Mouse (Mus musculus) macrophage (primary cell): Measurements from ENCODE around the gene Olfr351. TPM values are rescaled to one million over a fixed set of nuclear protein-coding genes. Genes with fewer than 3 reads are reported as not detected.

Source experiments
- H3K27ac ChIP-seq: fragments of 350-480 bp; formaldehyde crosslinking; 2 replicates; pipeline ENCODE4 v1.9.0; 2021
- H3K36me3 ChIP-seq: fragments of 350-480 bp; formaldehyde crosslinking; 2 replicates; pipeline ENCODE4 v1.9.0; 2021; ENCODE audit errors: inconsistent target
- H3K4me3 ChIP-seq: fragments of 350-480 bp; formaldehyde crosslinking; 2 replicates; pipeline ENCODE4 v1.9.0; 2021; ENCODE audit errors: inconsistent target
- H3K79me2 ChIP-seq: fragments of 350-480 bp; formaldehyde crosslinking; 2 replicates; pipeline ENCODE4 v1.9.0; 2021; ENCODE audit errors: inconsistent target
- WGBS: methylation state at CpG from one replicate; pipeline ENCODE4 v1.1.7; 2026; ENCODE audit warnings: inconsistent platforms; ENCODE audit not compliant: missing documents; 5-methylcytosine and 5-hydroxymethylcytosine counted together
- polyA plus RNA-seq: library from polyadenylated mRNA; stranded (reverse); fragments of 250-400 nt; gene quantifications from 3 replicates; pipeline ENCODE4 v1.2.4, GENCODE M21; 2018; ENCODE audit warnings: inconsistent platforms
- total RNA-seq, 78 experiments: library from RNA; depleted of rRNA; stranded (reverse); fragments of 250-400 nt; gene quantifications; 1 replicate in 9 of 78; 2 replicates in 24 of 78; 3 replicates in 43 of 78; 4 replicates in 2 of 78; pipeline ENCODE4 v1.2.4; 2018; ENCODE audit warnings: inconsistent platforms in 56 of 78

Olfr351 gene
- not detected for total RNA-seq (2018; cell fraction: chromatin; rRNA removed)
- not detected for total RNA-seq (2018; cell fraction: cytosol; rRNA removed)
- not detected for total RNA-seq (2018; cell fraction: nucleus; rRNA removed)
- not detected in 3 replicates for polyA plus RNA-seq

GRCm38 (mm10) chr2:36862560-36862959 lies at the start of gene Olfr351:
Gene Olfr351, minus strand, starts transcription at chr2:36862660.
- no peak within 1 kb of the TSS for H3K27ac ChIP-seq
- H3K4me3 ChIP-seq, result no peak within 1 kb of the TSS
- 83% methylated on average over 1 of the region's 1 CpGs for WGBS
- no peaks in the 10 kb centered on the region for H3K79me2 ChIP-seq
- H3K36me3 ChIP-seq, result no peaks in the 10 kb centered on the region

- H3K4me3 ChIP-seq, result no peak within 1 kb of the TSS
- no peak within 1 kb of the TSS for H3K27ac ChIP-seq
- H3K79me2 ChIP-seq, result no peaks in the 10 kb centered on the region
- H3K36me3 ChIP-seq, result no peaks in the 10 kb centered on the region
These were observed 42.9 kb upstream of the Olfr351 start, which contains the start of gene Olfr354 for GRCm38 (mm10) chr2:36905380-36905779. Gene Olfr354, plus strand, starts transcription at chr2:36905680.

GRCm38 (mm10) chr2:36897114-36897513 lies 34.7 kb upstream of the Olfr351 start:
- no peak overlapping the region for H3K27ac ChIP-seq
- H3K4me3 ChIP-seq, result no peak overlapping the region
- H3K36me3 ChIP-seq, result no peaks in the 10 kb centered on the region
- no peaks in the 10 kb centered on the region for H3K79me2 ChIP-seq

- Histone ChIP-seq H3K36me3 (no peaks in the 10 kb centered on the region), H3K79me2 (no peaks in the 10 kb centered on the region), H3K27ac (no peak within 1 kb of the TSS), H3K4me3 (no peak within 1 kb of the TSS)
These were observed 30.4 kb upstream of the Olfr351 start, which contains the start of gene Olfr353 for GRCm38 (mm10) chr2:36892836-36893235. Gene Olfr353, minus strand, starts transcription at chr2:36892936.

GRCm38 (mm10) chr2:36868160-36868559 lies 5.7 kb upstream of the Olfr351 start, which contains the start of gene Olfr352:
Gene Olfr352, plus strand, starts transcription at chr2:36868460.
- H3K4me3 ChIP-seq, result no peak within 1 kb of the TSS
- no peak within 1 kb of the TSS for H3K27ac ChIP-seq
- H3K36me3 ChIP-seq, result no peaks in the 10 kb centered on the region
- H3K79me2 ChIP-seq, result no peaks in the 10 kb centered on the region
- WGBS, result 86% methylated on average over 1 of the region's 1 CpGs

GRCm38 (mm10) chr2:36846010-36846409 lies 16.4 kb downstream of the Olfr351 start, which contains the start of gene Olfr350:
Gene Olfr350, plus strand, starts transcription at chr2:36846310.
- H3K36me3 ChIP-seq, result no peaks in the 10 kb centered on the region
- WGBS, result 100% methylated on average over 1 of the region's 1 CpGs
- H3K79me2 ChIP-seq, result no peaks in the 10 kb centered on the region
- H3K4me3 ChIP-seq, result no peak within 1 kb of the TSS
- no peak within 1 kb of the TSS for H3K27ac ChIP-seq

- no peaks in the 10 kb centered on the region for H3K36me3 ChIP-seq
- H3K79me2 ChIP-seq, result no peaks in the 10 kb centered on the region
- WGBS, result 85% methylated on average over 1 of the region's 1 CpGs
- H3K4me3 ChIP-seq, result no peak within 1 kb of the TSS
- no peak within 1 kb of the TSS for H3K27ac ChIP-seq
These were observed 45.5 kb downstream of the Olfr351 start, which contains the start of gene Olfr3 for GRCm38 (mm10) chr2:36816932-36817331. Gene Olfr3, minus strand, starts transcription at chr2:36817032.

Other genes with a start within 250 kb of the Olfr351 start
- gene Olfr345, start 222.6 kb downstream of the Olfr351 start, polyA plus RNA-seq, result not detected in 3 replicates
- gene Olfr346, start 176.9 kb downstream of the Olfr351 start, polyA plus RNA-seq, result not detected in 3 replicates
- gene Olfr347, start 130.8 kb downstream of the Olfr351 start, polyA plus RNA-seq, result not detected in 3 replicates
- gene Olfr348, start 78.4 kb downstream of the Olfr351 start, polyA plus RNA-seq, result not detected in 3 replicates
- not detected in 3 replicates for gene Olfr50, start 72.1 kb downstream of the Olfr351 start, polyA plus RNA-seq
- gene Olfr3, start 45.6 kb downstream of the Olfr351 start, polyA plus RNA-seq, result not detected in 3 replicates
- gene Olfr350, start 16.4 kb downstream of the Olfr351 start, polyA plus RNA-seq, result not detected in 3 replicates
- not detected in 3 replicates for gene Olfr352, start 5.8 kb upstream of the Olfr351 start, polyA plus RNA-seq
- not detected in 3 replicates for gene Olfr353, start 30.3 kb upstream of the Olfr351 start, polyA plus RNA-seq
- gene Olfr354, start 43.0 kb upstream of the Olfr351 start, polyA plus RNA-seq, result not detected in 3 replicates
- not detected in 3 replicates for gene Olfr355, start 66.2 kb upstream of the Olfr351 start, polyA plus RNA-seq
- not detected in 3 replicates for gene Olfr356, start 74.5 kb upstream of the Olfr351 start, polyA plus RNA-seq
- gene Olfr357, start 131.2 kb upstream of the Olfr351 start, polyA plus RNA-seq, result not detected in 3 replicates
- not detected in 3 replicates for gene Olfr358, start 146.7 kb upstream of the Olfr351 start, polyA plus RNA-seq
- not detected in 3 replicates for gene Olfr360, start 203.1 kb upstream of the Olfr351 start, polyA plus RNA-seq
- not detected in 3 replicates for gene Olfr361, start 226.6 kb upstream of the Olfr351 start, polyA plus RNA-seq